Mouse (Mus musculus): Measurements from ENCODE around the gene Oxsm. TPM values are rescaled to one million over a fixed set of nuclear protein-coding genes. Genes with fewer than 3 reads are reported as not detected.

Gene Oxsm
- total and polyA plus RNA-seq, 2 experiments from 2014 or later = 1.2 to 4.3 TPM

DNA sequence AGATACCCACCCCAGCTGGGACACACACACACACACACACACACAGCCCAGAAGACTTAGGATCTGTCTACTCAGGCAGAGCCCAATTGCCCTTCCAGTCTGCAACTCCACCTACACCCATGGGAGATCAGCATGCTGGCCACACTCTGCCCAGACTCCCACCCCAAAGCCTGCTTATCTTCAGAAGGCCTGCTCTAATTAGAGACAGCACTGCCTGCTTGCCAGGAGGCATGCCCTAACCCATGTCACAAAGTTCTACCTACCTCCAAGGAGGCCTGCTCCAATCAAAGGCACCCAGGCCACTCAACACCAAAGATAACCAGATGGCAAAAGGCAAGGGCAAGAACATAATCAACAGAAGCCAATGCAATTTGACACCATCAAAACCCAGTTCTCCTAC, 41.9 kb downstream of the Oxsm start:
- DNase-seq = no peak
- H3K9ac ChIP-seq = no peak overlapping the region
- no peak for TF ChIP-seq CTCF (IDR thresholded peaks at IDR 0.05; ENCODE audit: low read depth)
- H3K27me3 ChIP-seq (ENCODE audit: insufficient read depth, low read length) = no peaks in the 10 kb centered on the region
- no peak overlapping the region for H3K4me2 ChIP-seq (ENCODE audit: low read depth)
- ATAC-seq = no peak
- no peak overlapping the region for H3K27ac ChIP-seq (ENCODE audit: low read depth, low read length)
- H3K9me3 ChIP-seq (ENCODE audit: low read length) = no peaks in the 10 kb centered on the region
- H3K4me1 ChIP-seq (ENCODE audit: insufficient read depth) = no peaks in the 10 kb centered on the region
- no peaks in the 10 kb centered on the region for H3K36me3 ChIP-seq (ENCODE audit: insufficient read depth)
- H3K4me3 ChIP-seq (ENCODE audit: low read depth, low read length) = no peak overlapping the region

DNA sequence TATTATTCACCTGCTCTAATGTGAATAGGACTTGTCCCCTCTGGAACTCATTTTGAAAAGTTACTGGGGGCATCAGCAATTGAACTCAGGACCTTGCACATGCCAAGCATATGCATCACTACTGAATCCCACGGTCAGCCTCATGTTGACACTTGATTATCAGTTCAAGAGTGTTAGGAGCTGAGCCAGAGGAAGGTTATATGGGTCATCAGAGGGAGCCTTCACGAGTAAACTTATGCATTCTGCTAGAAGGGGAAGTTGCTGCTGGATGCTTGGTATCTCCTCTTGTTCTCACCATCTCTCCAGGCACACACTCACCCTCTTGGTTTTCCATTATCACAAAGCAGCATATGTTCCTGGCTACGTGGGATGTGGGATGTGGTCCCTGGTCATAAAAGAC, 47.9 kb downstream of the Oxsm start:
- H3K9ac ChIP-seq = no peak overlapping the region
- peaks cover 14% of the 10 kb centered on the region; the same call in 1 of the 2 replicates for H3K4me1 ChIP-seq (ENCODE audit: insufficient read depth)
- TF ChIP-seq CTCF (IDR thresholded peaks at IDR 0.05; ENCODE audit: low read depth) = no peak
- H3K9me3 ChIP-seq (ENCODE audit: low read length) = no peaks in the 10 kb centered on the region
- no peak for ATAC-seq
- no peak overlapping the region for H3K4me2 ChIP-seq (ENCODE audit: low read depth)
- no peak overlapping the region for H3K27ac ChIP-seq (ENCODE audit: low read depth, low read length)
- H3K4me3 ChIP-seq (ENCODE audit: low read depth, low read length) = no peak overlapping the region
- DNase-seq = no peak
- H3K27me3 ChIP-seq (ENCODE audit: insufficient read depth, low read length) = no peaks in the 10 kb centered on the region
- 14% methylated on average over 3 of the region's 3 CpGs for WGBS
- no peaks in the 10 kb centered on the region for H3K36me3 ChIP-seq (ENCODE audit: insufficient read depth)

DNA sequence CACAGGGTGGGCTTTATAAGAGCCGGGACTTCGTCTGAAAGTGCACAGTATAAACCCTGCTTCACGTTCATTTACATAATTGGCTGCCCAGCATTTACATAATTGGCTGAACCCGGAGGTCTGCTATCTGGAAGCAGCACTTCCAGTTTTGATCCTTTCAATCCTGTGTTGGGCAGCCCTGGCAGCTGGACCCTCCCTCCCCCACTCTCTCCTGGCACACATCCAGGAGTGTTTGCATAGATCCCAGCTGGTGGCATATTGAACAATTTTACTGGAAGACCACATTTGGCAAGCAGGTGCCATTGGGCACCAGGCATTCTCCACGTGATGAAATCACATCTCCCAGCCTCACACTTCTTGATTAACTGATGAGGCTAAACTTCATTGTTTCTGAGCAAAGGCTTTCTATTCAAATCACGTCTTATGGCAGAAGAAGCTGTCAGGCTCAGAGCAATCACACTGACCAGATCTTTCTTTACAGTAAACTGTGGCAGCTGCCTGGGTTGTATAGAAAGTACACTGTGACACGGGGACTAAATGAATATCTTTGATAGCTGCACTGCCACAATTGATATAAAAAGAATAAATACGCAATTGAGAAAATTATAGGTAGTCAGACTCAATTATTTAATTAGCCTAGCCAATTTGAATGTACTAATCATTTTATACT, 48.5 kb downstream of the Oxsm start:
- Histone ChIP-seq H3K4me2 (ENCODE audit: low read depth) (peak overlapping the region; percentile 18; the same call in 1 of the 2 replicates), H3K9ac (no peak overlapping the region), H3K4me1 (ENCODE audit: insufficient read depth) (peaks cover 14% of the 10 kb centered on the region; the same call in 1 of the 2 replicates), H3K27ac (ENCODE audit: low read depth, low read length) (no peak overlapping the region; the same call in 1 of the 2 replicates), H3K4me3 (ENCODE audit: low read depth, low read length) (no peak overlapping the region), H3K27me3 (ENCODE audit: insufficient read depth, low read length) (no peaks in the 10 kb centered on the region), H3K36me3 (ENCODE audit: insufficient read depth) (no peaks in the 10 kb centered on the region), H3K9me3 (ENCODE audit: low read length) (no peaks in the 10 kb centered on the region)
- TF ChIP-seq CTCF (IDR thresholded peaks at IDR 0.05; ENCODE audit: low read depth) = no peak
- peak; percentile 94 for ATAC-seq
- peak; percentile 90 for DNase-seq
- 3% methylated on average over 8 of the region's 8 CpGs for WGBS

DNA sequence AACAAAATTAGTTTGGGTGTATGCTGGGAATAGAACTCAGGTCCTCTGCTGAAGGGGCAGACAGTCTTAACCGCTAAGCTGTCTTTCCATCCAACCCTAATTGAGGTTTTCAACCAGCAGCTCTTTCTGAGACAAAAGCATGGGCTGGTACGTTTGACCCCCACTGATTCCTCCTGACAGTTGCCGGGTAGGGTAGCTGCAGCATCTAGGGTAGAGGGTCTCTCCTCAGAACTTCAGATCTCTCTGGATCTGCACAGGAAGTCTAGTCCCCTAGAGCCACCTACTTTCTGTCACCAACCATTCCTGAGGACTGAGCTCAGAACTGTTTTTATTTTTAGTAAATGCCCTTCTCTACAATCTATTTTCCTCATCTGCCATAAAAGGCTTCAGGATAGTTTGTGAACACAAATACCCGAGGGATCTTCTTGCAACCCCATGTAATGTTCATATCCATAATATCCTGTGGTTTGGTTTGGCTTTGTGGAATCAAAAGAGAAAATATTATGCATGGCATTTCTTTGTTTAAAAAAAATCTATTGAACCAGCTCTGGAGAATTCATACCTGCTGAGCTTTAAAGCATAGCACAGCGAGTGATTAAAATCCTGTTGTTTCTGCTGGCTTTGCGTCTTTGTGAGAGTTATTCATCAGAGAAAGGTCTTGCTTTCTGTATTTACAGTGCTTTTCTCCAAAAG, 49.2 kb downstream of the Oxsm start:
- Histone ChIP-seq H3K27ac (ENCODE audit: low read depth, low read length) (peak overlapping the region; percentile 51), H3K4me2 (ENCODE audit: low read depth) (0 out of 2 replicates have a peak overlapping the region, but pooled peaks have one; percentile 18), H3K27me3 (ENCODE audit: insufficient read depth, low read length) (no peaks in the 10 kb centered on the region), H3K9ac (no peak overlapping the region), H3K4me1 (ENCODE audit: insufficient read depth) (peaks cover 14% of the 10 kb centered on the region; the same call in 1 of the 2 replicates), H3K36me3 (ENCODE audit: insufficient read depth) (no peaks in the 10 kb centered on the region), H3K9me3 (ENCODE audit: low read length) (no peaks in the 10 kb centered on the region), H3K4me3 (ENCODE audit: low read depth, low read length) (no peak overlapping the region)
- TF ChIP-seq CTCF (IDR thresholded peaks at IDR 0.05; ENCODE audit: low read depth) = no peak
- whole genome bisulfite sequencing = 4% methylated on average over 6 of the region's 6 CpGs
- peak; percentile 5 for DNase-seq
- ATAC-seq = 0 out of 2 replicates have a peak, but pooled peaks have one; percentile 1

DNA sequence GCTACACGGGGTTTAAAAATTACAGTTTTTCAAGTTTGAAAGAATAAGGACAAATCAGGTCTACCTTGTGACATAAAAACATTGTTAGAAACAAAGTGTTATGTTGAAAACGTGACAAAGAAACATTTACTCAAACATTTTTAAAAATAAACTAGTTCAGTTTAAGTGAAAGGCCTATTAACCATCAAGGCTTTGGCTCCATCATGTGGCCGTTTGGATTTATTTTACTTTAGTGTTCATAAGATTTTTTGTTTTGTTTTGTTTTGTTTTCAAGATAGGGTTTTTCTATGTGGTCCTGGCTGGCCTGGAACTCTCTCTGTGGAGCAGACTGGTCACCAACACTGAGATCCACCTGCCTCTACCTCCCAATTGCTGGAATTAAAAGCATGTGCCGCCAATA, 53.1 kb downstream of the Oxsm start:
- H3K4me2 ChIP-seq (ENCODE audit: low read depth) = no peak overlapping the region
- H3K4me1 ChIP-seq (ENCODE audit: insufficient read depth) = peaks cover 12% of the 10 kb centered on the region; the same call in 1 of the 2 replicates
- no peaks in the 10 kb centered on the region for H3K9me3 ChIP-seq (ENCODE audit: low read length)
- H3K27ac ChIP-seq (ENCODE audit: low read depth, low read length) = no peak overlapping the region
- H3K27me3 ChIP-seq (ENCODE audit: insufficient read depth, low read length) = no peaks in the 10 kb centered on the region
- H3K9ac ChIP-seq = no peak overlapping the region
- no peaks in the 10 kb centered on the region for H3K36me3 ChIP-seq (ENCODE audit: insufficient read depth)
- TF ChIP-seq CTCF (IDR thresholded peaks at IDR 0.05; ENCODE audit: low read depth) = peak; percentile 66
- DNase-seq (peak; percentile 79), ATAC-seq (no peak)
- H3K4me3 ChIP-seq (ENCODE audit: low read depth, low read length) = no peak overlapping the region
- 52% methylated on average over 4 of the region's 4 CpGs for WGBS

DNA sequence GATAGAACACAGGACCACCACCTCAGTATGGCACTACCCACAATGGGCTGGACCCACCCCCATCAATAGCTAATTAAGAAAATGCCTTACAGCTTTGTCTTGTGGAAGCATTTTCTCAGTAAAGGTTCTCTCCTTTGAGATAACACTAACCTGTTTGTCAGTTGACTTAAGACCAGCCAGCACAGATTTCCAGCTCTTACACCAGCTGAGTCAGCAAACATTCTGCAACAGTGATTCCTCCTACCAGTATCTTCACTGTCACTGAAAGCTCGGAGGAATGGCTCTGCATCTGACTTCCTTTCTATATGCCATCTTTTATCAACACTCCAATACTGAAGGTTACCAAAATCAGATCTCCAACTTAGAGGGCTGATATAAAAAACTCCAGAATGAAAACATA, 54.1 kb downstream of the Oxsm start:
- 41% methylated on average over 1 of the region's 1 CpGs for WGBS
- Histone ChIP-seq H3K36me3 (ENCODE audit: insufficient read depth) (no peaks in the 10 kb centered on the region), H3K27ac (ENCODE audit: low read depth, low read length) (no peak overlapping the region), H3K9me3 (ENCODE audit: low read length) (no peaks in the 10 kb centered on the region), H3K4me1 (ENCODE audit: insufficient read depth) (peaks cover 3% of the 10 kb centered on the region; the same call in 1 of the 2 replicates), H3K9ac (no peak overlapping the region), H3K4me2 (ENCODE audit: low read depth) (no peak overlapping the region), H3K4me3 (ENCODE audit: low read depth, low read length) (no peak overlapping the region), H3K27me3 (ENCODE audit: insufficient read depth, low read length) (no peaks in the 10 kb centered on the region)
- TF ChIP-seq CTCF (IDR thresholded peaks at IDR 0.05; ENCODE audit: low read depth) = no peak
- no peak for ATAC-seq
- no peak for DNase-seq

DNA sequence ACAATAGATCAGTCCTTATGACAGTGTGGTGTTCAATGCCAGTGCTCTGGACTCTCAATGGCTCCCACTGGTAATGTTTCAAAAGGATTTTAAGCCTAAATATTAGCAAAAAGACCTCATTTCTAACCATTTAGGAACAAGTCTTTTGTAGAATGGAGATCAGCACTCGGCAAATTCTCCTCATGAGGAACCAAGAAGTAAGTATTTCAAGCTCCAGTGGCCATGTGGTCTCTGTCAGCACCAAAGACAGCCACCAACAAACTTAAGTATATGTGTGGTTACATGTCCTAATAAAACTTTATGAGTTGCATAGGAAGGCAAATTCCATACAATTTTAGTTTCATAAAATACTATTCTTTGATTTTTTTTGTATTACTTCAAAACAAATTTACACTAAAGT, 55.5 kb downstream of the Oxsm start:
- H3K4me2 ChIP-seq (ENCODE audit: low read depth) = no peak overlapping the region
- no peaks in the 10 kb centered on the region for H3K36me3 ChIP-seq (ENCODE audit: insufficient read depth)
- no peaks in the 10 kb centered on the region for H3K27me3 ChIP-seq (ENCODE audit: insufficient read depth, low read length)
- 84% methylated on average over 1 of the region's 1 CpGs for WGBS
- DNase-seq (no peak), ATAC-seq (no peak)
- H3K9me3 ChIP-seq (ENCODE audit: low read length) = no peaks in the 10 kb centered on the region
- no peaks in the 10 kb centered on the region for H3K4me1 ChIP-seq (ENCODE audit: insufficient read depth)
- H3K27ac ChIP-seq (ENCODE audit: low read depth, low read length) = no peak overlapping the region
- no peak overlapping the region for H3K9ac ChIP-seq
- H3K4me3 ChIP-seq (ENCODE audit: low read depth, low read length) = no peak overlapping the region
- TF ChIP-seq CTCF (IDR thresholded peaks at IDR 0.05; ENCODE audit: low read depth) = no peak

Data from forebrain, postnatal 0 days (tissue).